Mouse (Mus musculus): ENCODE data around the gene Tstd1.

The Tstd1 gene

GRCm38 (mm10) chr1:171418660-171419059 lies at the start of gene Tstd1:
Tstd1 (plus strand) TSS chr1:171418872.
- DNase-seq (ENCODE audit: low spot score) = no peak

DNA sequence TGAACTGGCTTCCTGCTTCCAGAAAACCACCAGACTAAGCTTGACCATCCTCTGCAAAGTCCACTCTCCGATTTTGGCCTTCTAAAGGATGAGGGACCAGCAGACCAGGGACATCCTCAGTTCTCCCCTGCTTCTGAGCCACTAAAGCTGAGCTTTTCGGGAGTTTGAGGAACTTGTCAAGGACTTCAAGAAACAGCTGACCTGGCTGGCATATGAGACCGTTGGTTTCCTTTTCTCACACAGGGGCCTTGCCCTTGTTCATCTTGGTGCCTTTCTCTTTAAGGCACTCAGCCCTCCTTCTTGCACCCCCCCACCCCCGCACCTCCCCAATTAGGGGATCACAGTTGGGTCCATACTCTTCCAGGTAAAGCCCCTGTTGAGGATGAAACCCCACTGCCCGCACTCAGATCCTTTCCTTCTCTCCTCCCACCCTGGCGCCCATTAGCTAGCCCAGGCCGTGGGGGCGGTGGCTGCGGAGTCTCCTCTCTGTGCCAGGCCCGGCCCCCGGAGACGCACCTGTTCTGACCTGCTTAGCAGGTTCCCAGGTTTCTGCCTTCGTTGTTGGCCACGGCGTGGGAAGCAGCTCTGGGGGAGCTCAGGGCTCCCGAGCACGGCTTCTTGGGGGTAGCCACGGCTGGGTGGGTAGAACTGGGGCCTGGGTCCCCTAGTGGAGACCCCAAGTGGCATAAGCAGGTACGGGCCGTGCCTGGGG lies 48.7 kb upstream of the Tstd1 start, which contains the start of gene Nectin4:
Gene Nectin4 (plus strand): TSS at position 255 of the 712 bp plus-strand sequence.
- DNase-seq (ENCODE audit: low spot score) = no peak

DNA sequence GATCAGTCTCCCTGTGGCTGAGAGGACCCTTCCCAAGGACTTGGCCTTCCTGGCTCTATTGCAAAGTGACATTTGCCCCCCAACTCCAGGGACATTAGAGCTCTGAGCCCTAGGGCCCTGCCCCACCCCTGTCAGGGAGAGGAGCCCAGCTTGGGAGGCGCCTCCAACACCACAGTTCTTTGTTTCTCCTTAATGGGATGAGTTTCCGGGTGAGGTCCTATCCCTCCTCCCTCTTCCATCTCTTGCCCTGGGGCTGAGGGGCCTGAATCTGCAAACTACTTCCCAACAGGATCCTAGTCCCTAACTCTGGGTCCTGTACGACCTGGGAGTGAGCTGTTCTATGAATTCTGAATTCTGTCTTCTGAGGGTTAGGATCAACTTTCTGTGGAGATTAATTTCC lies 45.8 kb upstream of the Tstd1 start:
- DNase-seq (ENCODE audit: low spot score) = no peak

DNA sequence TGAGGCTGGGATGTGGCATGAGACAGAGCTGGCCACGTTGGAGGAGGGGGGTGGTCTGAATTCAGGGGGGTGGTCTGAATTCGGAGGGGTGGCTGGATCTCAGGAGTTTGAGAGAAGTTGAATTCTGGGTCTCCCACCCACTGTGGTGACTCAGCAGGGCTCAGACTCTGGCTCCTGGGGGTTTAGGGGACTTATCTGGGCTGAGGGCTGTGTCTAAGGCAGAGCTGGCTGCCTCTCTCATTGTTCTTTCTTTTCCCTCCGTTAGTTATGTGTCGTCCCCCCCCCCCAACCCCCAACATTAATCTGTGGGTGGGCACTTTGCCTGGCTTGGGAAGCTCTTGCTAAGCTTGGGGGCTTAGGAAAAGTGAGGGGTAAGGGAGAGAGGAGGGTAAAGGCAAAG lies 44.7 kb upstream of the Tstd1 start:
- no peak for DNase-seq (ENCODE audit: low spot score)

DNA sequence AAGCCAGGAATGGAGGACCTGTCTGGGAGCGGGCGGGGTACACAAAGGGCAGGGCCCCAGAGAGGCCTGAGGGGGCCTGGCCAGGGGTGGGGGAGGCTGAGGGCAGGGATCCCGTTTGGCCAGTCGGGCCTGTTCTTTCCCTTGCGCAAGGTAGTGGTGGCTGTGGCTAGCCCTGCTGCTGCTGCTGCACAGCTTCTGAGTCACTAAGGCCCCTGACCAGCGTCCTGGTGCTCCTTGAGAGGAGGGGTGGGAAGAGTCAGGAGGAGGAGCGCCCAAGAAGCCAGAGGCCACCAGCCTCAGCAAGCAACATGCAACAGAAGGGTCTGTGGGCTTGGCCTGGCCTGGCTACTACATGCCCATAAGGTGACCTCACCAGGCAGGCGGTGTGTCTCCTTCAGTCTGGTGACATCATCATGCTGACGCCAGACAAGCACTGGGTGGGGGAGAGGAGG lies 43.0 kb upstream of the Tstd1 start:
- no peak for DNase-seq (ENCODE audit: low spot score)

DNA sequence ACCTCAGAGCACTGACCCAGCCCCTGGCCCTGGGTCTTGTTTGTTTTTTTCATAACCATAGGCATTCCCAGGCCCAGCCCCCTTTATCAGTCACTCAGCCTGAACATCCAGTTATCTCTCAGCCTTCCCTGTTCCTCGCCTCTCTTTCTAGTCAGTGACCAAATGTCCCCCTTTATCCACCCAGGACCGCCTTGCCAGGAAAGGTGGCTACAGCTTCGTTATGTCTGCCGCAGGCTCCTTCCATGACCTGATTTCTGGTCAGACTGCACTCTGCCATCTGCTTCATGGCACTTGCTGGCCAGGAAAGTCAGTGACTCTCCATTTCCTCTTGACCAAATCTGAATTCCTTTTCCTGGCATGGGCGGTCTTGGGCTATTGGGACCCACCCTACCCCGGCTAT lies 40.4 kb upstream of the Tstd1 start:
- no peak for DNase-seq (ENCODE audit: low spot score)

DNA sequence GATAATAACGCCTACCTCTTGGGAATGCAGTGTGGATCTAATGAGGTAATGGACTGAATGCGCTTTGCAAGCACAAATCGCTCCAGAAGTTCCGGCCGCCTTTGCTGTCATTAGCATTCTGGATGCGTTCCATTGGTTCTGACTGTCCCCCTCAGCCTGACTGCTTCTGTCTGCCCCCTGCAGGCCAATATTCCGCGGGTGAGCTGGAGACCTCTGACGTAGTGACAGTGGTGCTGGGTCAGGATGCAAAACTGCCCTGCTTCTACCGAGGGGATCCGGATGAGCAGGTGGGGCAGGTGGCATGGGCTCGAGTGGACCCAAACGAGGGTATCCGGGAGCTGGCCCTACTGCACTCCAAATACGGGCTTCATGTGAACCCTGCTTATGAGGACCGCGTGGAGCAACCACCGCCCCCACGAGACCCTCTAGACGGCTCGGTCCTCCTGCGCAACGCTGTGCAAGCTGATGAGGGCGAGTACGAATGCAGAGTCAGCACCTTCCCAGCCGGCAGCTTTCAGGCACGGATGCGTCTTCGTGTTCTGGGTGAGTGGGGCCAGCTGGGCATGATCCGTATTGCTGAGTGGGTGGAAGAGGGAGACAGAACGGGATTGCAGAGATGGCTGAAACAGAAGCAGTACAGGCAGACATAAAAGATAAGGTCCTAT lies 38.6 kb upstream of the Tstd1 start:
- peak; percentile 85 for DNase-seq (ENCODE audit: low spot score)

DNA sequence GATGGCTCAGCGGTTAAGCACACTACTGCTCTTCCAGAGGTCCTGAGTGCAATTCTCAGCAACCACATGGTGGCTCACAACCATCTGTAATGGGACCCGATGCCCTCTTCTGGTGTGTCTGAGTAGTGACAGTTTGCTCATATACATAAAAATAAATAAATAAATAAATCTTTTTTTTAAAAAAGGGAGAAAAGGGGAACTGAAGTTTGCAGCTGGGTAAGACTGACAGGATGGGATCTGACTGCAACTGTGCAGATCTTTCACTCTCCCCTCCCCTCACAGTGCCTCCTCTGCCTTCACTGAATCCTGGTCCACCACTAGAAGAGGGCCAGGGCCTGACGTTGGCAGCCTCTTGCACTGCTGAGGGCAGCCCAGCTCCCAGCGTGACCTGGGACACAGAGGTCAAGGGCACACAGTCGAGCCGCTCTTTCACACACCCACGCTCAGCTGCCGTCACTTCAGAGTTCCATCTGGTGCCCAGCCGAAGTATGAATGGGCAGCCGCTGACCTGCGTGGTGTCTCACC lies 36.5 kb upstream of the Tstd1 start:
- DNase-seq (ENCODE audit: low spot score) = no peak

DNA sequence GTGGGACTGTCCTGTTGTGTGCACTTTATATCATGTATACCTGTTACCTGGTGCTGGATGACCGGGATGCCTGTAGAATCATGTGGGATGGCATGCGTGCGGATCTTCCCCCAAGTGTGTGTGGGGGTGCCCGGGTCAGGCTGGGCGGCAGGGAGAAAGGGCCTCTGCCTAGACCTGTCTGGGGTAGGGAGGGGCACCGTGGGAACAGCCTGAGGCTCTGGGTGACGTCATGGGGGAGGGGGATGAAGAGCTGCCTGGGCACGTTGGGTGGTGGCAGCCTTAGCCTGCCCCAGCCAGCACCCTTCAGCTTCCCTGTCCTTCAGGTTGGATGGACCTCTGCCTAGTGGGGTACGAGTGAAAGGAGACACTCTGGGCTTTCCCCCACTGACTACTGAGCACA lies 34.3 kb upstream of the Tstd1 start:
- no peak for DNase-seq (ENCODE audit: low spot score)

GRCm38 (mm10) chr1:171385171-171385570 lies 33.5 kb upstream of the Tstd1 start:
- DNase-seq (ENCODE audit: low spot score) = no peak

- DNase-seq (ENCODE audit: low spot score) = peak; percentile 68
Observed at GRCm38 (mm10) chr1:171387099-171387498, 31.6 kb upstream of the Tstd1 start.

- DNase-seq (ENCODE audit: low spot score) = no peak
Observed at GRCm38 (mm10) chr1:171388376-171389102, 30.1 kb upstream of the Tstd1 start, which contains the start of gene Arhgap30. Arhgap30 (plus strand) TSS chr1:171388954.

- DNase-seq (ENCODE audit: low spot score) = no peak
Observed at GRCm38 (mm10) chr1:171390101-171390500, 28.6 kb upstream of the Tstd1 start.

DNA sequence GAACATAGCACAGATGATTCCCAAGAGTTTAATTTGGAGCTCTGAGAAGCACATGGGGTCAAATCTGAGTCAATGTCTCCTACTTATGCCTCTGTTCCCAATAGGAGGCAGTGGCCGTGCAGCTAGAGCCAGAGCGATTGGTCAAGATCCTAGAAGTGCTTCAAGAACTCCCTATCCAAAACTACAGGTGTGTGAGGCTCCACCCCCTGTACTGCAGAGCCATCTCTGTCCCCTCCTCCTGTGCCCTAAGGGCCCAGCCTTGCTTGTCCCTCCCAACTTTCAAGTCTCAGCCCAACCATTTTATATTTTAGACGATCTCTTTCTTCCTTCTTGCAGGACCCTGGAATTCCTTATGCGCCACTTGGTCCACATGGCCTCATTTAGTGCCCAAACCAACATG lies 16.9 kb upstream of the Tstd1 start:
- DNase-seq (ENCODE audit: low spot score) = no peak

DNA sequence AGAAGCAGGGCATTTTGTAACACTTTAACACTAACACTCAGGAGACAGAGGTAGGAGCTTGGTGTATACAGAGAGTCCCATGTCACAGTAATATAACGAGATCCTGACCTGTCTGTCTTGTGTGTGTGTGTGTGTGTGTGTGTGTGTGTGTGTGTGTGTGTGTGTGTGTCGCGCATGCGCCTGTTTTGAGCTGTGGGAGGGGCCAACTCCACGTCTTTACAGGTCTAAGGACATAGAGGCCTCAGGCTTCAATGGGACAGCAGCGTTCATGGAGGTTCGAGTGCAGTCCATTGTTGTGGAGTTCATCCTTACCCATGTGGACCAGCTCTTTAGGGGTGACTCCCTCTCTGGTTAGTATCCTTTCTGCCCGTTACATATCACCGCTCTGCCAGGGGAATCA lies 15.7 kb upstream of the Tstd1 start:
- no peak for DNase-seq (ENCODE audit: low spot score)

DNA sequence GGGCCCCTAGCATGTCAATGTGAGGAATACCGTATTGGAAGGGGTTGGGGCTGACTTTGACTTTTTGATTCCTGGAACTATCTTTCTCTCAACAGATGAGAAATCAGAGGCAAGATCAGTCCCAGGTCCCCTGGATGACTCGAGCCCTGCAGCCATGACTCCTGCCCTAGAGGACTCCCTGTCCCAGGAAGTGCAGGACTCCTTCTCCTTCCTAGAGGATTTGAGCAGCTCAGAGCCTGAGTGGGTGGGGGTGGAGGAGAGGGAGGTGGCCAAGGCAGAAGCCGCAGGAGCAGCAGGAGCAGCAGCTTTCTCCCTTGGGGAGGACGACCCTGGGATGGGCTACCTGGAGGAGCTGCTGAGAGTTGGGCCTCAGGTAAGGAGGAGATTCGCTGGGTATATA lies 11.4 kb upstream of the Tstd1 start:
- DNase-seq (ENCODE audit: low spot score) = no peak

DNA sequence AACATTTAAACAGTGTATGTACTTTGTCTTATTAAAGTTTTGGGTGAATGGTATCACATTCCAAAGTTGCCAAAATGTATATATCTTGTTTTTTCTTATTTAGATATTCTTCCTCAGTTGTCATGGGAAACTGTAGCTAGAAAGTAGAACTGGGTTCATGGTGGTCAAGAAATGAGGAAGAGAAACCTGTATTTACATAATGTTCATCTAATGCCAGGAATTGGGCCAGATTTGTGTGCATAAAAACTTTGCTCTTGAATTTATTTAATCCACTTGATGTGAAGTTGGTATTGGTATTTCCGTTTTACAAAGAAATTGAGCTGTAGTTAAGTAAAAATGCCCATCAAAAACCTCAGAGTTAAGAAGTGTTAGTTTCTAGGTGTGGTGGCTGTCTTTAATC lies 8.4 kb upstream of the Tstd1 start:
- no peak for DNase-seq (ENCODE audit: low spot score)

DNA sequence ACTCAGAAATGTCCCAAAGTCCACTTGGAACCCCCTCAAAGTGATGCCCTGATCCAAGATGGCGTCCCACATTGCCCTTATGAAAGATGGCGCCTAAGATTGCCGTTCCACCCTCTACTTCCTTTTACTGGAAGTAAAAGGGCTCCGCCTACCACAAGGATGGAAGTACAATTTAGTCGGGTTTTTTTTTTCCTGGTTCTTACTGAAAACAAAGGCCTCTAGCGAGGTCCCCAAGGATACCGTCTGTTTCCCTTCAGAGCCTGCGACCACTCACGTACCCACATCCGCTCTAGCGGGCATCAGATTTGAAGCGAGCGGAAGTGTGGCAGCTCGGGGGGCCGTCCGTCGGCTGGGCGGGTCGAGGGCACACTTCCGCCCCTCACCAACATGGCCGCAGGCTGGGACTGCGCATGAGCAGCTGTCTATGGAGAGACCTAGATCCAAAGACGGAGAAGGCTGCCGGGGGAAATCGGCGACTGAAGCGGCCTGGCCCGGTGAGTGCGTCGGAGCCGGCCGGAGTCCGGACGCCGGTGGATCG lies 7.7 kb upstream of the Tstd1 start, which contains the start of gene Usf1:
Gene Usf1 (plus strand): TSS at position 367 of the 538 bp plus-strand sequence.
- peak; percentile 98 for DNase-seq (ENCODE audit: low spot score)

DNA sequence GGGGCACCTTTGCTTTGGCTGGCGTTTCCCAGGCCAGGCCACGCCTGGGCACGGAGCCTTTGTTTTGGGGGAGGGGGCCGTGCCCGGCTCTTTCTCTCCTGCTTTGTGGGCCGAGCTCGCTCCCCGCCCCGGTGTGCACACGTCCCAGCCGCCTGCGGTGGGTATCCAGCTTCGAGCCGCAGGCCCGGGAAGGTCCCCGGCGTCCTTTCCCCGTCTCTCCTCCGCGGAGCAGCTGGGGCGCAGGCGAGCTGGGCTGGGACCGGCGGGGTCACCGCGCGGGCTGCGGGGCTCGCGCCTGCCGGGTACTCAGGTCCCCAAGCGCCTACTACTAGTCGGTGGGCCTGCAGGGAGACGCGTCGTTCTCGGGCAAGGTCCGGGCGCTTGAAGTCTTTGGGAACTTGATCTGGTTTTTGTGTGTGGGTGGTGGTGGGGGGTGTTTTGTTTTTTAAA lies 7.2 kb upstream of the Tstd1 start:
- DNase-seq (ENCODE audit: low spot score) = no peak

GRCm38 (mm10) chr1:171412001-171412441 lies 6.7 kb upstream of the Tstd1 start:
- DNase-seq (ENCODE audit: low spot score) = peak; percentile 74

- peak; percentile 28 for DNase-seq (ENCODE audit: low spot score)
Observed at GRCm38 (mm10) chr1:171412446-171412845, 6.2 kb upstream of the Tstd1 start.

GRCm38 (mm10) chr1:171413608-171414007 lies 5.1 kb upstream of the Tstd1 start:
- DNase-seq (ENCODE audit: low spot score) = no peak

Measured in embryo, embryonic 10 days (tissue).